Mouse (Mus musculus) brain, embryonic 18.5 days (tissue): ENCODE data around the gene Map7d1.

Experiments
- DNase-seq: peaks from one replicate; pipeline ENCODE4 v3.0.0-alpha.2; 2012; ENCODE audit warnings: low read depth, low spot score

The Map7d1 gene

DNA sequence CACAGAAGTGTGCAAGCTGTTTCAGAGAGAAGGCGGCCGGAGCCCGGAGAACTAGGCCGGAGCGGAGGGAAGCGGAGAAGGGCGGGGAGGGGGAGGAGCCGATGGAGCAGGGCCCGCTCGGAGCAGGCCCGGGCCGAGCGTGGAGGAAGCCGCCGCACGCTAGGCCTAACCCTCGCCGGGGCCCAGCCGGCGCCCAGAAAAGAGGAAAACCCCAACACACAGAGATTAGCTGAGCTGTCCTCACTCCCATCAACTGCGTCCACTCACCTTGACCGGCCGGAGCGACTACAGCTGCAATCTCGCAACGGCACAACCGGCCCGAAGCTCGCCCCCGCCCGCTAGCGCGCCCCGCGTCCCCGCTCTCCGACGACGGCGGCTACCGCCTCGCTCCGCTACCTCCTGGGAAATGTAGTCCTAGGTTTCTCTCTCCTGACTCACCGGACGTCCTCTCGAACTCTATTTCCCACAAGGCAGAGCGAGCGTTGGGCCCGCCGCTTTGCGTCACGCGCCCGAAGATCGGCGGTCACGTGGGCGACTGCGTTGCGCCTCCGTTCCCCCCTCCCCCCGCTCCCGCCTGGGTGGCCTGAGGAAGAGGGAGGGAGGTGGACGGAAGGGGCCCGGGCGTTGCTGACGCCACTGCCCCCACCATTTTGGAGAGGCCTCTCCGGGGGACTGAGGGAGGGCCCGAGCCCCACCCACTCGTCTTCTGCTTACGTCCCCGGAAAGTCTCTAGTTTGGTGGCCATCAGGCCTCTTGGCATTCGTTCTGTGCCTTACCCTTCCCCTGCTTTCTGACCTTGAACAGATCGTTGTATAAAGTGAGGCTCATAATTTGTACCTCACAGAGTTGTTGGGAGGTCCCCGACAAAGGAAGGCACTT, 53.6 kb downstream of the Map7d1 start, which contains the start of gene Thrap3:
Gene Thrap3 (minus strand): TSS at position 458 of the 879 bp plus-strand sequence.
- peak; percentile 97 for DNase-seq

DNA sequence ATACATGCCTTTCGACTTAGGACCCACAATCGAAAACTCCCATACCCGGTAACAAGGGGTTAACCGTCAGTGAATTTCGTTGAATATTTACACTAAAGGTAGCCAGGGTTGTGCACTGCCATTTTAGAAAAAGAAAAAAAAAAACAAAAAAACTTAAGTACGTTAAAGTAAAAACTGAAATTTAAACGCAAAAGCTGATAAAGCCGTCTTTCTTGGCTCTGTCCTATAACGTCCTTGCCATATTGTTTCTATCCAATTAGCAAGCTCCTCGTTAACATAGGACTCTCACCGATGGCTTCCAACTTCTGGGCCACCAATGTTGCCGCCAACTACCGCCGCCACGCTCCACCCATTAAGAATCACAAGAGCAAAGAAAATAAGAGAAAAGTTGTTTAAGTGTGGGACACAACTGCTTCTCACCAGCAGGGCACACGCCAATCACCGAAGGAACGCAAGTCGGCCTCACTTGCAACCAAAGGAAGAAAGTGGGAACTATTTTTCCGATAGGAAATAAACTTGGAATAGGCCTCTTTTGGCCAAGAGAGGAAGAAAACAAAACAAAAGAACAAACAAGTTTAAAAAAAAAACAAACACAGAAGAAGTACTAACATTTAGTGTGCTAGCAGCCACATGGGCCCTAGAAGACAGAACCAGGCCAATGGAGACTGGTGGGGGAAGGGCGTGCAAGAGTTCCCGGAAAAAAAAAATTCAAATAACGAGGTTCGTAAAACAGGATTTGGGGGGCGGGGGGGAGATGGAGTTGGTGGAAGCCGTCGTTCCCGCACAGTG, 54.4 kb downstream of the Map7d1 start:
- no peak for DNase-seq

DNA sequence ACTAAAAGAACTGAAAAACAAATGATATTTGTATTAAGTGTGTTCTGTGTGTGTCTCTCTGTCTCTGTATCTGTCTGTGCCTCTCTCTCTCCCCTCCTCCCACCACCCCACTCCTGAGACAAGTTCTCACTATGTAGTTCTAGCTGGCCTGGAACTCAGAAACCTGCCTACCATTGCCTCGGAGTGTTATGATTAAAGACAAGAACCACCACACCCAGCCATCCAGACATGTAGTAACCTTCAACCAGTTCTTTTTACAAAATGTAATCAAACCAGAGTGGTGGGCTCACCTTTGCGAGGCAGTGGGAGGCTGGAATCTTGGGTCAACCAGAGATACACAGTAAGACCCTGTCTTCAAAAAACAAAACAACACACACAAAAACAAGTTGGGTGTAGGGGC, 55.5 kb downstream of the Map7d1 start:
- DNase-seq: no peak

DNA sequence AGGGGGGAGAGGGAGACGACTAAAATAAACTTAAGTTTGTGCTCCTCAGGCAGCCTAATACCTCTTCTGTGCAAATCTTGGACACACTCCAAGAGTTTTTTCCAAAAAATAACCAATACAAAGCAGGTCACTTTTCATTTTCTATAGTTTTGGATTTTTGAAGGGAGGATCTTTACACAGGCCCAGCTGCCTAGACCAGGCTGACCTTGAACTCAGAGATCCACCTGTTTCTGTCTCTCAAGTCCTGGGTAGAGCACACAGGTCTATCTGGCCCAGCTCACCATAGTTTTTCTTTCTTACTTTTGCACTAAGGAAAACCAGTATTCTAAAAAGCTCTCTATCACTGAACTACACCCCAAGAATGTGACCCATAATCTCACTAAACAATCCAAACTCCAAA, 56.1 kb downstream of the Map7d1 start:
- no peak for DNase-seq

DNA sequence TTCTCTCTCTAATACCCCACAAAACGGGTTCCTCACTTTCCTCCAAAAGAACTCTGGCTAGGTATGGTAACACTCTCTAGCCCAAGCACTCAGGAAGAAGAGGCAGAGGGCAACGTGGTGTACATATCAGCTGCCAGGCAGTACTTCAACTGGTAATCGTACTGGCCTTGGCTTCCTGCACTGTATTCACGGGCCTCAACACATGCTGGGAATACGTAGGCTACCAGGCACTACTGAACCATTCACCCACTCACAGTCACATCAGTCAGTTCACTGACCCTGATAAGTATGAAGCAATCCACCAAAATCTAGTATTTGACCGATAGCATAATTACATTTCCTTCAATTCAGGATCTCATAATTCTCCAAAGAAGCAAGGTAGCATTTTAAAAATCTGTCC, 56.6 kb downstream of the Map7d1 start:
- DNase-seq: no peak

DNA sequence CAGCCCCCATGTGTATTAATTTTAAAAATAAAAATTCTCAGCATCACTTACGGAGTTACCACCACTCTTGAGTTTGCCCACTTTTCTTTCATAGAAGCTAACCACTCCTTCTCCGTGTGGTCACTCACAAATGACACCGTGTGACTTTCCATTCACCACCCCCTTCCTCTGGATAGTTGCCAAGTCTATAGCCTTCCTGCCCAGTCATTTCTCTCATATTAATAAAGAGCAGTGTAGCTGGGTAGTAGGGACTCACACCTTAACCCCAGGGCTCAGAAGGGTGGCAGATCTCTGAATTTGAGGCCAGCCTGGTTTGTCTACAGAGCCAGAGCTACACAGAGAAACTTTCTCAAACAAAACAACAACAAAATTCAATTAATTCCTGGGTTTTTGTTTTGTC, 58.7 kb downstream of the Map7d1 start:
- no peak for DNase-seq

DNA sequence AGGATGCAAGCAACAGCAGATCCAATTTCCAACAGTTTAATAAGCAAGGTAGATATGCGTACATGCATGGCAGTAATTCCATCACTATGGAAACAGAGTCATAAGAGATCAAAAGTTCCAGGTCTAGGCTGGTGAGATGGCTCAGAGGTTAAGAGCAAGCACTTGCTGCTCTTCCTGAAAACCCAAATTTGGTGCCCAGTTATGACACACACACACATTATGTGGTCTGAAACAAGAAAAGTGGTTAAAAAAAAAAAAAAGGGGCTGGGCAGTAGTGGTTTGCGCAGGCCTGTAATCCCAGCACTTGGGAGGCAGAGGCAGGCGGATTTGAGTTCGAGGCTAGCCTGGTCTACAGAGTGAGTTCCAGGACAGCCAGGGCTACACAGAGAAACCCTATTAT, 61.2 kb downstream of the Map7d1 start:
- DNase-seq: no peak

DNA sequence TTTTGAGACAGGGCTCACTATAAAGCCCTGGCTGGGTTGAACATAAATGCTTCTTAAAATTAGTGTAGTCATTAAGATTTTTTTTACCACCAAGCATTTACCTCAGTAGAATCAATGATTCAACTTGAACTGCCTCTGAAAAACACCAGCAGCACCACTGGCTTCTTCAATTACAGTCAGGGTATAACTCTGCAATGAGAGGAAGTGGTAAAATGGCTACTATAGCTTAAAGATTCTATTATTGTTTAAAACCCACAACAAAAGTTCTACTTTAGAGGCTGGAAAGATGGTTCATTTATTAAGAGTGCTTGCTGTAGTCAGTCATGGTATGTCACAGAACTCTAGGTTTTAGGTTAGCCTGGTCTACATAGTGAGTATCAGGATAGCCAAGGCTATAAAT, 61.9 kb downstream of the Map7d1 start:
- DNase-seq: no peak

DNA sequence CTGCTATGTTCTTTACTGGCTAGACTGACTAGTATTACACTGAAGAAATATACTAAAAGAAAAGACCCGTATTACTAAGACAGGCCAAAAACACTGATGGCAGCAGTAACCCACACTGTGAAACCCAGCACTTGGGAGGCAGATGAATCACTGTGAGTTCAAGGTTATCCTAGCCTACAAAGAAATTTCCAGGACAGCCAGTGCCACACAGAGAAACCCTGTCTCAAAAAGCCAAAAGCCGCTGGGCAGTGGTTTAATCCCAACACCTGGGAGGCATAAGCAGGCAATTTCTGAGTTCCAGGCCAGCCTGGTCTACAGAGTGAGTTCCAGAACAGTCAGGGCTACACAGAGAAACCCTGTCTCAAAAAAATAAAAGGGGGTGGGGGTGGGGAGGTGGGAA, 65.5 kb downstream of the Map7d1 start:
- DNase-seq: no peak

DNA sequence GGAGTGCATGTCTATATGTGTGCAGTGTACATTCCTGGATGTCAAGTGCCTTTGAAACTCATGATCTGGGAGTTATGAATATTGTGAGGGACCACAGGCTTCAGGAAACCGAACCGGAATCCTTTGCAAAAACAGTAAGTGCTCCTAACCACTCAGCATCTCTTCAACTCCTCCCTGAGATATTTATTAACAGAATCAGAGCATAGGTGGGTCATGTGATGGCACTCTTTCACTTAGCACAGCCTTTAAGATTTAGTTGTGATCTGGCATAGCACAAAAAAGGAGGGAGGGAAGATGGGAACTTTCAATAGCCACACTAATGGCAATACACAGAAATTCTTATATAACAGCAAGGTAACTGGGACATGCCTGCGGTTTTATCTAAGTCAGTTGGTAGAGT, 69.0 kb downstream of the Map7d1 start:
- no peak for DNase-seq

DNA sequence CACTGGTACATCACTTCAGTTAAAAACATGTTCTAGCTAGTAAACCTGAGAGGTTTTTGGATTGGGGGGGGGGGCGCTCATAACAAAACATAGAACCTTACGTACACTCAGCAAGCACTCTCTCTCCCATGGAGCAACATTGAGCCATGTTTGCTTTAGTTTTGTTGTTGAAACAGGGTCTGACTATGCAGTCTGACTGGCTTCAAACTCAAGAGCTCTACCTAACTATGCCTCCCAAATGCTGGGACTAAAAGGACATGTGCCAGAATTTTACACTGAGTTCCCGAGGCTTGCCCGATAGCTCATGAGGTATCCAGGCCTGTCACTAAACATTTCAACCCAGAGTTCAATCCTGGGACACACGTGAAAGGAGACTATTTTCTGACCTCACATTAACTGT, 73.1 kb downstream of the Map7d1 start:
- DNase-seq: no peak
